Mouse (Mus musculus): ENCODE data around the gene Hs3st4. TPM values are rescaled to one million over a fixed set of nuclear protein-coding genes. Genes with fewer than 3 reads are reported as not detected.

Hs3st4 gene
- total RNA-seq, 2 experiments from 2014 or later, result 91.7 to 93.8 TPM

DNA sequence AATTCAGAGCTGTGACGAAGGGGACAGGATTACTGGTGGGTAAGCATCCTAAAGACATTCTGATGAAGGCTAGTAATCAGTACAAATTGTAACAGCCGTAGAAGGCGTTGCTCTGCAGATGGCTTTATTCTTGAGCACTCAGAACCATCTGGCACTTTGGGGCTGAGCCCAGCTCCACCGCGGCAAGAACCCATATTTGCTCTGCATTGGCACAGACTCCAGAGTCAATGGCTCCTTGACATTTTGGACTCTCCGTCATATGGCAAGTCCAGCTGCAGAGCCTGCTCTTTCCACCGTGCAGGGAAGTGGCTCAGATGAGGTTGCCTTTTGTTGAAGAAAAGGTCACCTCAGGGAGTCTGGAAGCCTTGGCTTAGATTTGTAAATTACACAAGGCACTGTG lies 148.6 kb downstream of the Hs3st4 start:
- DNase-seq (ENCODE audit: low spot score in 2 of 2), result peak; percentile 78 to 91

DNA sequence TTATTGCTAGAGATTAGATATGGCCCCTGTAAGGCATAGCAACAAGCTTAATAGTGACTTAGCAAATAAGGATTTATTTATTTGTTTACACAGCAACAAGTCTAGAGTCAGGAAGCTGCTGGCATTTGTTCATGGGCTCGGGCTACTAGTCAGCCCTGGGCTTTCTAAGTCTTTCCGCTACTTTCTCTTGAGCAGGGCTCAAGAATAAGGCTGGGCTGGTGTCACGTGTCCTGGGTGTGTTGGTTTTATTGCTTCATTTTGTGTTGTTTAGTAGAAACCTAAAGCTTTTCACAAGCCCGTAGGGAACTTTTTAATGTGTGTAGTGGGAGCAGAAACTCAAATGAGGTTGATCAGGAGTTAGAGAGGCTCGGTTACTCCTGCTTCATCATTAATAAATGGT lies 153.5 kb downstream of the Hs3st4 start:
- no peak for DNase-seq (ENCODE audit: low spot score in 2 of 2)

DNA sequence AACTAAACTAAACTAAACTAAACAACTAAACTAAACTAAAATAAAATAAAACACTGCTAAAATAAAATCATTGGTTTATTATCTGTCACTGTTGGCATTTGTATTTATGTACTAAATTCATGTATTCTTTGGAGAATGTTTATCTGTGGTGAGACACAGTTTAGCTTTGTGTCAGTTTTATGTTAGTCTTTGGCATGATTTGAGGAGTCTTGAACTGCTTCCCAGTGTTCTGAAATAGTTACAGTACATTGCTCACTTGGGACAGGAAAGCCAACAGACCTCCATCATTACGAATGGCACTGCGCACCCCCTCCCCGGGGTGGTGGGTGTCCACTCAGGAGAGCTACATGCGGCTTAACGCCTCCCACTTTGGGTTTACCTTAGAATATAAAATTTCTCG lies 158.6 kb downstream of the Hs3st4 start:
- DNase-seq (ENCODE audit: low spot score in 2 of 2), result no peak

DNA sequence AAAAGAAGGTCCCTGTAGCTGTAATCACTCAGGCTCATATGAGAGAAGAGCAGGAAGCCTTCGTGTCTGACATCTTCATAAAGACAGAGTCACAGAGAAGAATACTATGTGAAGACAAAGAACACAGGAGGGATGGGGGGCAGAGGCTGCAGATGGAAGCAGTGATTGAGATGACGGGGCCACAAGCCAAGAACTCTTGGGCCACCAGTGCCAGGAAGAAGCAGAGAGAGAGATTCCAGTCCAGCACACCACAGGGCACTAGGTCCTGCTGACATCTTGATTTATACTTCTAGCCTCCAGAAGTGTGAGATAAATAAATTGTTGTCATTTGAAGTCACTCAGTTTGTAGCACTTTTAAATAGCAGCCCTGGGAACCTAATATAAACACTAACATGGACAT lies 168.2 kb downstream of the Hs3st4 start:
- DNase-seq (ENCODE audit: low spot score in 2 of 2), result no peak

DNA sequence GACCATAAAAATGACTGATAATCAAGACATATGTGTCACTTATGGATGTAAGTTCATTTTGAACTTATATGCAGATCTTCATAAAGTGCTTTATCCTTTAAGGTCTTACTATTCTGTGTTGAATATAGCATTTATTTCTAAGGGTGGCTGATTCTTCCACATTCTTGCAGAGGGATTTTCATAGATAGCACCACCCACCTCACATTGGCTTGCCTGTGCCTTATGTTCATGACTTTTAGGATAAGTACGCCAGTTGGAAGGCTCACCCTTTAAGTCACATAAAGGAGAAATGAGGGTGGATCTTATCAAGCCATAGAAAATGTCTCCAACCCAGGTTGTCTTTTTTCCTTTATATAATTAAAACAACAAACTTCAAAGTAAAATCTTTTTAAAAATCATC lies 180.6 kb downstream of the Hs3st4 start:
- no peak for DNase-seq (ENCODE audit: low spot score in 2 of 2)

DNA sequence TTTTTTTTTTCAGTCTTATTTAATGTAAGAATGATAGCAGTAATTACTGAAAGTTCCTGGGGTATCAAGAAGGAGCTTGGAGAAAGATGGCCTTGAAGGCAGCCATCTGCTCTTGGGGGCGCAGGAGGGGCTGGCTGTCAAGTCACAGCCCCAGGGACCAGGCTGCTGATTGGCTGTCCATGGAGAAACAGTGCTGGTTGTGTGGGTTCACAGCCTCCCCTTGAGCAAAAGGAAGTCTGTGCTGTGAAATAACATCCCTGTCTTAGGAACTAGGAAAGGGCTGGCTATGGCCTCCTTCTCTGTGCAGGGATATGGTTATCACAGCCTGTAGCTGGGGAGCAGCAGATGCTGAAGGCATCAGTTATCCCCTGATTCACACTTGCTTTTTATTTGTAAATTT lies 183.6 kb downstream of the Hs3st4 start:
- DNase-seq (ENCODE audit: low spot score in 2 of 2), result peak in 1 of 2 experiments; percentile 43

DNA sequence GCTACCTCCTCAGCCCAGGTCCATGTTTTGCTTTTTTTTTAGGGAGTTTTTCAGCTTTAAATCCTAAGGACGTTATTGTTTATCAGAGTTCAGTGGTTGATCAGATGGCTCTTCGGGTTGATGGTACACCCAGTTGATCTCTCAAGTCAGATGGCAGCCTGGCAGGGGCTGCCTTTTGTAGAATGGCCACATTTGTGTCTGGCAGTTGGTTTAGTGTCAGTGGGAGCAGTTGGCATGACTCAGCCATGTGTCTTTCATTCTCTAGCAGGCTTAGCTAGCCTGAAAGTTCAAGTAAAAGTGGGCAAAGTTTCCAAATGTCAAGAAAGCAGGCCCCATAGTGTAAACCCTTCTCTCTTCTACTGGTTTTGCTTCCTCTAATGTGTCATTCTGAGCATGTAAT lies 186.1 kb downstream of the Hs3st4 start:
- DNase-seq (ENCODE audit: low spot score in 2 of 2), result peak in 1 of 2 experiments; percentile 20

DNA sequence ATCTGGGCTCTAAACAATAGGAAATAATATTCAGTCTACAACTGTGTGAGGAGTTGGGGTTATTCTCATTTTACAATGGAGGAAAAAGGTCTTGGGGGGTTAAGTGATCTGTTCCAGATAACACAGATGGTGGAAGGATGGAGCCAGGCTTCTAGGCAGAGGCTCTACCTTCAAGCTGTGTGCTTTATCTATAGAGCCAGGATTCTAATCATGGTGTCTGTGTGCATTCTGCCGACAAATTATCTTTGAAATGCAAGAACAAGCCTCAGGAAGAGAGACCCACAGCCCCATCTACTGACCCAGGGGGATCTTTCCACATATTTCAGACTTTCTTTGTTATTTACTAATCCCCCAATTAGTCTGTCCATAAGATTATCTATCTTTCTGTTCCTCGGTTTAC lies 187.3 kb downstream of the Hs3st4 start:
- no peak for DNase-seq (ENCODE audit: low spot score in 2 of 2)

DNA sequence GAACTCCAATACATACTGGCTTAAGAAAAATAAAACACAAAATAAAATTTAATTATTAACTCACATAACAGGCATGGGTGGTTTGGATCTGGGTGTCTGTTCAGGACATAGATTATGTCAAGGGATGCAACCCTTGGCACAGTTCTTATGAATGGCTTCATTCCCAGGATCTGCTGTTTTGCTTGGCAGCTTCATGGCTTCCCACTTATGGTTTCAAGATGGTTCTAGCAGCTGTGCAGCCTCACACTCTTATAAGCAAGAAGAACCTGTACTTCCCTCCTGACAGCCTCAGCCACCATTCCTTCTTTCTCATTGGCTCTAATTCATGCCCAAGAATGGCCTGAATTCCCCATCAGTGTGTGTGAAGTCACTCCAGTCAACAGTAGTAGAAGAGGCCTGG lies 189.3 kb downstream of the Hs3st4 start:
- peak; percentile 16 to 54 for DNase-seq (ENCODE audit: low spot score in 2 of 2)

DNA sequence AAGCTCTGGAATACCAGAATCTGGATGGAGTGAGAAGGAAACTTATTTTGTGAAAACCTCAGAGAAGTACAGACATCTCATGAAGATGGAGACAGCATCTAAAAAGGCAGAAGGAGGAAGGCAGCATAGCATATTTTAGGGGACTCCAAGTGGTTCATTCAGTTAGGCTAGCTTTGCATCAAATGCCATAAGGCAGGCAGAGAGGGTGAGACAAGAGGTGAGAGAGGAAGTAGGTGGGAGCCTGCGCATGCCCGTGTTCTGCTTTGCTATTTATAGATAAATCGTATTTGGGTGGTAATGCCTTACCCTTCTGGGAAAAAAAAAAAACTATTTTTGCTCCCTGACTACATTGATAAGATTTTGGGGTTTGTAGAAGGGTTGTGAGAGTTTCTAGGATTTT lies 198.3 kb downstream of the Hs3st4 start:
- no peak for DNase-seq (ENCODE audit: low spot score in 2 of 2)

DNA sequence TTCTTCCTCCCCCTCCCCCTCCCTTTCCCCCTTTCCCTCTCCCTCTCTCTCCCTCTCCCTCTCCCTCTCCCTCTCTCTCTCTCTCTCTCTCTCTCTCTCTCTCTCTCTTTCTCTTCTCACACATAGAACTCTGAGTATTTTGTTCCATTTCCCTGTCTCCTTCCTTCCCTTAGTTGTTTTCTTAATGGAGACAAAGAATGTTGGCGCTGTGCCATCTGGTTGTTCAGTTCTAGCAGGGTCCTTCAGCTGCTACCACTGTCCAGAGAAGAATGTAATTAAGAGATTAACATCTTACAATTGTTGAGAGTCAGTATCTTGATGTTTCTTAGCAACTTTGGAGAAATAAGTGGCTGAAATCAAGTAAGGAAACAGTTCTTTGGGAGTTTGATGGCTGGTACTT lies 202.0 kb downstream of the Hs3st4 start:
- DNase-seq (ENCODE audit: low spot score in 2 of 2), result no peak

DNA sequence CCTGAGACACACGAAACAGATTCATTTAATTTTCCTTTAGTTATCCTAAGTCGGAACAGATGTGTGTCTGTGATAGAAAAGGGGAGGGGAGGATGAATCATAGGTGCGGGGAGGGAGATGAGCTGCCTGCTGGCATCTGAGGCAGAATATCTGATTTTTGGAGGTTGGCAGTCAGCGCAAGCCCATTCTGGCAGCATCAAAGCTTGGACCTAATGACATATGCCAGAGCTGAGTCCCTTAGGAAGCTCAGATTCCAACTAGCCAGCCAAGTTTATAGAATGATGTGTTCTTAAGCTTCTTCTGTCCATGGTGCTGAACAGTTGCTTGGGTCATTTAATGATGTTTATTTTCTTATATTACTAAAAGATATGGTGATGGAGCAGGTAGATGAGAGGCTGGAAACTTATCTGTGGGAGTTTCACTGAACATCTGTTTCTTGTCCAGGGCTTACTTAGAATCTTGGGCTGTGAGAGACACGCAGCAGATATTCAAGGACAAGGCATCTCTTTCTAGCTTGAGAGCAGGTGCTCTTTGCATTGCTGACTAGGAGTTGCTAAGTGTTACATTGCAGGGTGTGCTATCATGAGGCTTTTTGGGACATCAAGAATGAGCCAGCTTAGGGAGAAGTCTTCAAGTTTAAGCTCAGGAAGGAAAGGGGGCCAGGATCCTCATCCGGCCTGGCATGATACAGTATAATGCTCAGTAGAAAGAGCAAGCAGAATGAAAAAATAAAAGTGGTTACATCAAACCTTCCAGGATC lies 216.3 kb downstream of the Hs3st4 start:
- peak; percentile 39 to 66 for DNase-seq (ENCODE audit: low spot score in 2 of 2)

DNA sequence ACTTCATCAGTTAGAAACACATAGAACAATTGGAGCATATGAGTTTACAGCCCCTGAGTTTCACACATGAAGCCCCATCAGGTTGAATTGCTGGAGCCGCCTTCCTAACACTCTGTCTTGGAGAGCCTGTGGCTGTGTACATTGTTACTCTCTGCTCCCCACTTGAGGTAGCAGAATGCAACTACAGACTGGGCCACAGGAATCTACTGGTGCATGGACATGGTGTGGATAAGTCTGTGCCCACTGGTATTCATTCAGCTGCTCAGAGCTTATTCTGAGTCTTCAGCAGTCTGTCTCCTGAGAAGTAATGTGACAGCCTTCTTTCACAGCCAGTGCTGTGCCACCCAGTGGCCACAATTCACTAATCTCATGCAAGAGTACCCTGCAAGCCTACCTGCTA lies 234.3 kb downstream of the Hs3st4 start:
- DNase-seq (ENCODE audit: low spot score in 2 of 2), result peak in 1 of 2 experiments; percentile 18

DNA sequence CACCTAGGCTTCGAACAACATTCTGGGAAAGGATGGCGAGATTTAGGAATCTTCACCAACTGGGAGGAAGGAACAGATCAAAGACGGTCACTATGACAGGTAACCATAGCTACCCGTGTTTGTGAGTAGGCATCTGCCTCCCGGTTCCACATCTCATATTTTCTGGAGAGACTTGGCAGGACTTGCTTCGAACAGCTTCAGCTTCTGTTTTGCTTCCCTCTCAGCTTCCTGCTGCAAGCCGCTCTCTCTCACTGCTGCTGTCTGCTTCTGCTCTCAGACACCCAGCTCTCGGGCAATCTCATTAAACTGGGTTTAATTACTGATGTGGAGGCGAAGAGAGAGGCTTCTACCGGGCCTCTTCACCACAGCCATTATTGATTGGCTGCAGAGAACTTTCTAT lies 237.9 kb downstream of the Hs3st4 start:
- DNase-seq (ENCODE audit: low spot score in 2 of 2), result peak; percentile 56 to 60

DNA sequence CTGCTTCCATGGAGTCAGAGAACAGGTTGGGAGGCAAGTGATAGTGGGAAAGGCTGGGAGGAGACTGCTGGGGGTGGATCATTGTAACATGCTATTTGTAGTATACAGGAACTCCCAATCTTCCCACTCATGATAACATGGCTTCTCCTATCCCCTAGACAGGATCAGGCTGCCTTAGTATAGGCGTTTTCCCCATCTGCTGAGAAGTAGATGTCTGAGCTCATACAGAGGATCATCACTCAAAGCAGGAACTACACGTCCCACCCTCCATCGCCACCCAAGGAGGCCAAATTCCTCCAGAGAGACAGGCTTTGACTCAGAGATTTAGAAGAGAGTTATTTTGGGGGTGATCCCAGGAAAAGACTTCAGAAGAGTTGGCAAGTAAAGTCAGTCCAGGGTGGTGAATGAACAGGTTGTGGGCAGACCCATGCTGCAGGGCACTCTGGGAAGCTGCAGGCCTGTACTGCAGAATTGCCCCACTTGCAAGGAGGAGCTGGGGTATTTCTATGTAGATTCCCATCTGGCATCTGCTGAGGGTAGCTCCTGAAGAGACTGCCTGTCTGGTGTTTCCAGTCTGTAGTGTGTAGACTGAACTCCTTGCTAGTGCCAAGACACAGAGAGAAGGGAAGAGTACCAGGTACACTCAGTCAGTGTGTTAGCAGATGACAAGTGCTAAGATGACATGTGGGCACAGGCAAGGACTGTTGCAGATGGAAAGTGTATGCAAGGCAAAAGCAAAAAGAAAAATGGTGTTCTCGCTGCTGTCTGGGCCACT lies 255.4 kb downstream of the Hs3st4 start:
- DNase-seq (ENCODE audit: low spot score in 2 of 2), result peak in 1 of 2 experiments; percentile 31

DNA sequence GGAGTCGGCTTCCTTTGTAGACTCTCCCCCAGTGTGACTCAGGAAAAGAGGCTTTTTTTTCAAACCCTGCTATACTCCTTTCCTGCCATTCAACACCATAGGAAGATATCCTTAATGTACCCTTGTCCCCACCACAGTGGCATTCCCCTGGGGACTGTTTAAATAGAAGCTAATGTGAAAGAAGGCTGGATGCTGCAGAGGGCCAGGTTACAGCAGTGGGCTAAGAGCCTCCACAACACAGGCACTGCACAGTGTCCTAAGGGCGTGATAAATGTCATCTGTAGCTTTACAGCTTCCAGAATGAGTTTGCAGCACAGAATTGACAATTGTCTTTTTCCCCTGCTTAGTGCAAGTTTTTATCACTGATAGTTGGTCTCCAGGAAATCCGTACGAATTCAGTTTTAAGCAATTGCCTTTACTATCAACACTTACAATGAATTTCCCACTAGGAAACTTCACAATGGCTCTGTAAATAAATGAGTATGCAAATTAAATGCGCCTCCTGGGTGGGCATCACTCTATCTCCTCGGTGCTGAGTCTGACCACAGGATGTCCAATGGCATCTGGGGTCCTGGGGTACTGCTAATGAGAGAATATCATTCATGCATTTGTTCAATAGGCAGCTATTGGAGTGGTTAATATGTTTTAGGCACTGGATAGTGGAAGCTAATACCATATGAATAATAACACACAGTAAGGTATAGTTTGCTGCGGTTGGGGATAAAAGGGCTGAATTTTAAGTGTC lies 257.4 kb downstream of the Hs3st4 start:
- DNase-seq (ENCODE audit: low spot score in 2 of 2), result no peak

DNA sequence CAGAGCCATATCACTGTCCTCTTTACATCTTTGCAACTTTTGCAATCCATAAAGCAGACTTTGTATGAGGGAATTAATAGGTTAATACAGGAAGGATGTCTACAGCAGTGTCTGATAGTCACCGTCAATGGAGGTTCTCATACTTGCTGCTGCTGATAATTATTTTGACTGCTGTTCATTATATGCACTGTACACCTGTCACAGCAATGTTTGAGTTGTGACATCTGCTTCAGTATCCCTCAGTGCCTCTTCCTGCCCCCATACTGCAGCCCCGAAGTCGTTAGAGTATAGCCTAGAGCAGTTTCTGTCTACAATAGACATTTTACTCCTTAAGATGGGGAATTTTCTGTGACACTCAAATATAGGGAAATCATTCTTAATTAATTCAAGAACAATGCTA lies 267.2 kb downstream of the Hs3st4 start:
- DNase-seq (ENCODE audit: low spot score in 2 of 2), result no peak

DNA sequence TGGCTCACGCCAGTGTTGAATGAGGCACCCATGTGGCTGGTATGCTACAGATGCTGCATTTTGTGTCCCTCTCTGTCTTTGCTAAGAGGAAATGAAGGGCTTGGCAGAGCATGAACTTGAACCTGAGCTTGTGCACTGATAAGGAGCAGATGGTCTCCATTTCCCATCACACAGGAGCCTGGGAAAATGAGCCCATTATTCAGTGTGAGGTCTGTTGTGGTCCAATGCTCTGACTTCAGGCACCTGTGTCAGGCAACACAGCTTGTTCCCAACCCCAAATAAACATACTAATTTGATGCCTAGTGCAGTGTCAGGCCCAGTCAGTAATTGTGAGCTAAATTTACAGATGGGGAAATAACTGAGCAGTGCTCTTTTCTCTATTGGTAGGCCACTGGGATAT lies 267.9 kb downstream of the Hs3st4 start:
- no peak for DNase-seq (ENCODE audit: low spot score in 2 of 2)

DNA sequence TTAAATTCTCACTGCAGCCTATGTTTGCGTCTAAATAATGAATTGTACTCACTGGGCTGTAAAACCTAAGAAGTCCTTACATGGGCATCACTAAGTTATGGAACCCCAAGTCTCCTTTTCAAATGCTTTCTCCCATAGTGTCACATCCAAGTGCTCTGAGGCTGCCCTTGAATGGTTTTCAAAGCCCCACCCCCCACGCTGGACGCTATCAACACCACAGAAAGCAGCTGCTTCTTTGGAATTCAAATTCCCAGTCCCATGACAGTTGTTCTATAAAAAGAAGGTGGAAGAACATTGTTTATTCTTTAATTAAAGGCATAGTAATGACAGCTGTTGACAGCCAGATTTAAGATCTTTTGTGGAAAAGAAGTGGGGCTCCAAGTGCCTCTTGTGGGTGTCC lies 275.8 kb downstream of the Hs3st4 start:
- no peak for DNase-seq (ENCODE audit: low spot score in 2 of 2)

DNA sequence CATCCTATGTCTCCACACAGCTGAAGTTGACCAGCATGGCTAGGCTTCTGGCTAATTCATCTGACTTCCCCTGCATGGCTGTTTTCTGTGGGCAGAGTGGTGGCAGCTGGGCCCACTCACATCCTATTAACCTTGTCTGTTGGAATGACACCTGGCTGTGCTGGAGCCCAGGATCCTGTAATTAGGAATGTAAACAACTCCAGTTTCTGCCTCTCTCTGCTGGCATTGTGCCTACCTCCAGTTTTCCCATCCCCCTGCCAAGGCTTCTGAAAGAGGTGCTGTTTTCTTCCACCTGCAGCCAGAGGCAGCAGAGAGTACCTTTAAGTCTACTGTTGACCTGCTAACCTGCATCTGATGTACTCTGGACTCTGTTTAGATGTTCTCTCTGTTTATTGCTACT lies 288.1 kb downstream of the Hs3st4 start:
- no peak for DNase-seq (ENCODE audit: low spot score in 2 of 2)

DNA sequence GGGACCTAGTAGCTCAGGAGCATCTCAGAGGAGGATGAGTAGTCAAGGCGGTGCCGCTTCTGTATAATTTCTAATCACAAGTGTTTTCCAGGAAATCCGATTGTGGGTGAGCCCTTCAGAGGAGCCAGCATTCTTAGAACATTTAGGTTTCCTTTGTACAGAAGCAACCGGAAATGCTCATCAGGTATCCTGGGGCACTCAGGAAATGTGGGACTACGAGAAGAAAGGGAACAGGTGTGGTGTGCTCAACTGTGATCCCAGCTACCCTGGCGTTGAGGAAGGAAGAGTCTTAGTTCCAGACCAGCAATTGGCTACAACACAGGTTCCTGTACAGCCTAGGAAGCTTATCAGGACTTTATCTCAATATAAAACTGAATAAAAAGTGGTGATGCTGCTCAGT lies 307.2 kb downstream of the Hs3st4 start:
- no peak for DNase-seq (ENCODE audit: low spot score in 2 of 2)

DNA sequence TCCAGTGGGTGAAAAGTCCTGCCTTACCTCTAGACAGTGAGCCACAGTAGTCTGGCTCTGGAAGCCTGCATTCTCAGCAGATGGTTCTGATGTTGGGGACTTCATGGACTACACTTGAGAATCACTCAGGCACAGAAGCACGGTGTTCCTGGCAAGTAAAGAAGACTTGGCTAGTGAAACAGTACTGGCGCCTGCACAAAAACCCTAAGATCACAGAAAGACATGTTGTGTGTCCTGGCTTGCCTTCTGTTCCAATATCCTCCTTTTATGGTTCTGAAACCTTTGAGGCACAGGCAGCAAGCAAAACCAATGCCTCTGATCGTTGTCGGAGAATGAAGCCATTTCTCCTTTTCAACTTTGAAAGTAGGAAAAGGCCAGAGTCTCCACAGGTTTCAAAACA lies 336.8 kb downstream of the Hs3st4 start:
- peak; percentile 70 to 85 for DNase-seq (ENCODE audit: low spot score in 2 of 2)

Measured in layer of hippocampus, adult 18-20 months (tissue).